Mouse (Mus musculus) layer of hippocampus, postnatal 10 days (tissue): Measurements from ENCODE around the gene Gm21974. TPM values are rescaled to one million over a fixed set of nuclear protein-coding genes. Genes with fewer than 3 reads are reported as not detected.

ENCODE experiments used
- total RNA-seq, 2 experiments: library from RNA; stranded (reverse); gene quantifications; 2 replicates each; pipeline ENCODE4 v1.2.3; 2021

Gene Gm21974
- total RNA-seq, 2 experiments from 2014 or later: not detected

Other genes with a start within 250 kb of the Gm21974 start
- gene Bcl7c, start 186.5 kb downstream of the Gm21974 start, total RNA-seq: 10 to 100 TPM; 38.6 TPM
- 1 to 10 TPM; 4.3 to 5.3 TPM for gene Ctf1, start 182.7 kb downstream of the Gm21974 start, total RNA-seq
- not detected for gene Ctf2, start 163.3 kb downstream of the Gm21974 start, total RNA-seq
- 10 to 100 TPM; 86.8 to 92.2 TPM for gene Fbxl19, start 150.9 kb downstream of the Gm21974 start, total RNA-seq
- gene Orai3, start 125.6 kb downstream of the Gm21974 start, total RNA-seq: 10 to 100 TPM; 18.5 to 19.1 TPM
- 10 to 100 TPM; 35.5 to 40.3 TPM for gene Setd1a, start 118.8 kb downstream of the Gm21974 start, total RNA-seq
- 1 to 10 TPM; 2.9 to 4.6 TPM for gene Gm49388, start 109.8 kb downstream of the Gm21974 start, total RNA-seq
- gene Hsd3b7, start 94.8 kb downstream of the Gm21974 start, total RNA-seq: 1 to 10 TPM; 4.8 to 5.1 TPM
- gene Stx4a, start 71.2 kb downstream of the Gm21974 start, total RNA-seq: 10 to 100 TPM; 46.9 to 53.6 TPM
- gene Stx1b, start 70.9 kb downstream of the Gm21974 start, total RNA-seq: 100 to 1,000 TPM; 292 to 296 TPM
- 10 to 100 TPM; 28.6 to 30.2 TPM for gene Zfp646, start 19.2 kb downstream of the Gm21974 start, total RNA-seq
- 10 to 100 TPM; 22.9 to 25.3 TPM for gene Zfp668, start 18.6 kb downstream of the Gm21974 start, total RNA-seq
- 1 to 10 TPM in 1 of 2 experiments, under 1 TPM in 1; 0.96 to 1.1 TPM for gene Prss53, start 4.5 kb downstream of the Gm21974 start, total RNA-seq
- gene Vkorc1, start 163 bp upstream of the Gm21974 start, total RNA-seq: 10 to 100 TPM; 25.0 to 26.3 TPM
- gene Bckdk, start 8.6 kb upstream of the Gm21974 start, total RNA-seq: 10 to 100 TPM; 45.9 to 48.6 TPM
- gene Kat8, start 17.1 kb upstream of the Gm21974 start, total RNA-seq: 10 to 100 TPM; 25.8 to 28.2 TPM
- gene Prss8, start 34.6 kb upstream of the Gm21974 start, total RNA-seq: 1 to 10 TPM; 1.7 to 1.8 TPM
- 10 to 100 TPM; 15.0 to 17.0 TPM for gene Prss36, start 51.3 kb upstream of the Gm21974 start, total RNA-seq
- gene Fus, start 72.0 kb upstream of the Gm21974 start, total RNA-seq: 100 to 1,000 TPM; 423 to 445 TPM
- 1 to 10 TPM; 3.2 to 4.5 TPM for gene Pycard, start 98.4 kb upstream of the Gm21974 start, total RNA-seq
- gene Trim72, start 108.5 kb upstream of the Gm21974 start, total RNA-seq: under 1 TPM; 0.40 to 0.55 TPM
- gene Itgam, start 167.2 kb upstream of the Gm21974 start, total RNA-seq: 1 to 10 TPM; 8.4 to 8.7 TPM
- gene Gm49368, start 167.2 kb upstream of the Gm21974 start, total RNA-seq: not detected
- gene Itgax, start 234.1 kb upstream of the Gm21974 start, total RNA-seq: not detected